Mouse (Mus musculus): ENCODE data around the gene Plekha5. TPM values are rescaled to one million over a fixed set of nuclear protein-coding genes. Genes with fewer than 3 reads are reported as not detected.
A peak's percentile ranks its signal among the peaks of the same experiment; 100 is the strongest.

The Plekha5 gene
- polyA plus RNA-seq, 1 experiment from 2014 or later: 45.0 TPM

DNA sequence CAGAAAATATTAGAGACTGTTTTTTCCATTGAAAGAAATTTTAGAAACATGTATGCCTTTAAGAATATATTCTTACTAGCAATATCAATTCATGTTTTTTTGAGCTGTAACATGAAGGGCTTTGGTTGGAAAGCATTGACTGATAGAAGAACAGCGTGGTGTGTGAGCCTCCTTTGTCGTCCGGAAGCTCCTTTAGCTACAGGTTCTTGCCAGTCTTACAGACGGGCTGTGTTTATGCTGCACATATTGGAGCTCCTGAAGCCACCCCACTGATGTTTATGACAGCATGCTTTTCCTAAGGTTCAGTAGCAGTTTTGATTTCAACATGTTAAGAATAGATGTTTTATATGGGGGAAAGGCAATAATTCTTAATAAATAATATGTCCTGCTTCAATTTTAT lies 91.7 kb downstream of the Plekha5 start:
- Histone ChIP-seq H3K9ac (ENCODE audit: low read depth, low read length) (no peak overlapping the region), H3K27me3 (replicated peaks; ENCODE audit: control insufficient read depth, insufficient read depth, low read length) (no peaks in the 10 kb centered on the region), H3K4me2 (ENCODE audit: low read depth, low read length) (no peak overlapping the region), H3K27ac (replicated peaks; ENCODE audit: low read depth, low read length) (no peak overlapping the region), H3K36me3 (ENCODE audit: control insufficient read depth, insufficient read depth, low read length) (no peaks in the 10 kb centered on the region), H3K9me3 (ENCODE audit: control insufficient read depth, low read length) (no peaks in the 10 kb centered on the region), H3K4me1 (ENCODE audit: control insufficient read depth, insufficient read depth, low read length) (peaks cover 44% of the 10 kb centered on the region), H3K4me3 (ENCODE audit: low read depth, low read length) (no peak overlapping the region)
- no peak for DNase-seq (ENCODE audit: low spot score)
- WGBS: 57% methylated on average over 4 of the region's 4 CpGs
- ATAC-seq (ENCODE audit: low read depth): no peak

DNA sequence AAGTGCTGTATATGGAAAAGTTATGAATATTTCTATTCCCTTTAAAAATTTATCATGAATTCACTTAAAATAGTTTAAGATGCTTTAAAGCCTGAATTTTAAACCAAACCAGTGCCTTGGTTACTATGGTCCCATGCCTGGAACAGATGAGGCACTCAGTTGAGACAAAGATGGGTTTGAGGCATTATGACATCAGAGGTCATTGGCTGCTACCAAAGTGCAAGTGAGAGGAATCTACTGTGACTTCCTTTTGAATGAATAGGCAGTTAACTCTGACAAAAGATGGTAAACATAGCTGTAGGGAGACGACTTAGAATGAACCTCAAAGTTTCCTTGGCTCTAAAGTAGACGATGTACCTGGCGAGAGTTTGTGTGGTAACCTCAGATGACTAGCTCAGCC lies 92.3 kb downstream of the Plekha5 start:
- DNase-seq (ENCODE audit: low spot score): no peak
- no peak overlapping the region for H3K27ac ChIP-seq (replicated peaks; ENCODE audit: low read depth, low read length)
- WGBS: 65% methylated on average over 3 of the region's 3 CpGs
- no peak overlapping the region for H3K9ac ChIP-seq (ENCODE audit: low read depth, low read length)
- no peaks in the 10 kb centered on the region for H3K36me3 ChIP-seq (ENCODE audit: control insufficient read depth, insufficient read depth, low read length)
- peaks cover 50% of the 10 kb centered on the region for H3K4me1 ChIP-seq (ENCODE audit: control insufficient read depth, insufficient read depth, low read length)
- no peaks in the 10 kb centered on the region for H3K9me3 ChIP-seq (ENCODE audit: control insufficient read depth, low read length)
- no peaks in the 10 kb centered on the region for H3K27me3 ChIP-seq (replicated peaks; ENCODE audit: control insufficient read depth, insufficient read depth, low read length)
- H3K4me2 ChIP-seq (ENCODE audit: low read depth, low read length): no peak overlapping the region
- no peak overlapping the region for H3K4me3 ChIP-seq (ENCODE audit: low read depth, low read length)
- no peak for ATAC-seq (ENCODE audit: low read depth)

GRCm38 (mm10) chr6:140517188-140517587 lies 93.3 kb downstream of the Plekha5 start:
- no peak for ATAC-seq (ENCODE audit: low read depth)
- DNase-seq (ENCODE audit: low spot score): no peak
- 76% methylated on average over 1 of the region's 1 CpGs for WGBS
- no peaks in the 10 kb centered on the region for H3K36me3 ChIP-seq (ENCODE audit: control insufficient read depth, insufficient read depth, low read length)
- no peak overlapping the region for H3K9ac ChIP-seq (ENCODE audit: low read depth, low read length)
- H3K27ac ChIP-seq (replicated peaks; ENCODE audit: low read depth, low read length): no peak overlapping the region
- no peaks in the 10 kb centered on the region for H3K9me3 ChIP-seq (ENCODE audit: control insufficient read depth, low read length)
- H3K4me3 ChIP-seq (ENCODE audit: low read depth, low read length): no peak overlapping the region
- H3K27me3 ChIP-seq (replicated peaks; ENCODE audit: control insufficient read depth, insufficient read depth, low read length): no peaks in the 10 kb centered on the region
- peaks cover 50% of the 10 kb centered on the region for H3K4me1 ChIP-seq (ENCODE audit: control insufficient read depth, insufficient read depth, low read length)
- H3K4me2 ChIP-seq (ENCODE audit: low read depth, low read length): no peak overlapping the region

- Histone ChIP-seq H3K4me2 (ENCODE audit: low read depth, low read length) (0 out of 2 replicates have a peak overlapping the region, but pooled peaks have one; percentile 29), H3K4me1 (ENCODE audit: control insufficient read depth, insufficient read depth, low read length) (peaks cover 50% of the 10 kb centered on the region), H3K4me3 (ENCODE audit: low read depth, low read length) (no peak overlapping the region), H3K9me3 (ENCODE audit: control insufficient read depth, low read length) (no peaks in the 10 kb centered on the region), H3K27ac (replicated peaks; ENCODE audit: low read depth, low read length) (peak overlapping the region; percentile 61), H3K9ac (ENCODE audit: low read depth, low read length) (peak overlapping the region; percentile 34), H3K27me3 (replicated peaks; ENCODE audit: control insufficient read depth, insufficient read depth, low read length) (no peaks in the 10 kb centered on the region), H3K36me3 (ENCODE audit: control insufficient read depth, insufficient read depth, low read length) (no peaks in the 10 kb centered on the region)
- DNase-seq (ENCODE audit: low spot score) (no peak), ATAC-seq (ENCODE audit: low read depth) (no peak)
- WGBS: 36% methylated on average over 13 of the region's 13 CpGs
These were observed 95.2 kb downstream of the Plekha5 start for GRCm38 (mm10) chr6:140519019-140519418.

DNA sequence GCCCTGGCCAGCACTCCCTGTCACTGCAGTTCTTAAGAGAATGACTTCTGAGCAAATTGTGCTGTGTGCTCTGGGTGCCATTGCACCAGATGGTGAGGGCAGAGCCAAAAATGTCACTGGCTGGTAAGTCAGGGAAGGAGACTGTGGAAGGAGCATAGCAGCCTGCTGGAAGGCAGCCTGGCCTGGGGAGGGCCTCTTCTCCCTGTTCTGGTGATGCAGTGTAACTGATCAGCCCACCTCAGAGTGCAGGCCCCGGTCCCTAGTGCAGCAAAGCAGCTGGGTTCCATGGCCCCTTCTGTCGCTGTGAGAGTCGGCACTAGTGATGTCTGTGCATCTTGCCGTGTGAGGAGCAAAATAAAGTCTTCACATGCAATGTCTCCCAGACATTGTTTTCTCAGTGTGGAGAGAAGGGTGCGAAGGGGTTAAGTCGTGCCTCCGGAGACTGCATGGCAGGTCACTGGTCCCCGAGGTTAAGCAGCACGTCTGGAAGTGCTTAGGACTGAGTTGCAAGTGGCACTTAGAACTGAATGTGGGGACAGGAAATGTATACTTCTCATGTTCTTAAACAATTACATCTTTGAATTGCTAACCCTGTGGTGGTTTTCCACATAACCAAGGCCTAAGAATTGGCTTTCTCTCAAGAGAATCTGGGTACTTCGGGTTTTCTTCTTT lies 95.8 kb downstream of the Plekha5 start:
- H3K9me3 ChIP-seq (ENCODE audit: control insufficient read depth, low read length): no peaks in the 10 kb centered on the region
- peaks cover 46% of the 10 kb centered on the region for H3K4me1 ChIP-seq (ENCODE audit: control insufficient read depth, insufficient read depth, low read length)
- H3K27me3 ChIP-seq (replicated peaks; ENCODE audit: control insufficient read depth, insufficient read depth, low read length): no peaks in the 10 kb centered on the region
- H3K4me2 ChIP-seq (ENCODE audit: low read depth, low read length): peak overlapping the region; percentile 29; the same call in 1 of the 2 replicates
- DNase-seq (ENCODE audit: low spot score): peak; percentile 67
- peak overlapping the region; percentile 61 for H3K27ac ChIP-seq (replicated peaks; ENCODE audit: low read depth, low read length)
- 0 out of 2 replicates have a peak, but pooled peaks cover under 1% of the 10 kb centered on the region for H3K36me3 ChIP-seq (ENCODE audit: control insufficient read depth, insufficient read depth, low read length)
- H3K9ac ChIP-seq (ENCODE audit: low read depth, low read length): peak overlapping the region; percentile 34
- 11% methylated on average over 10 of the region's 10 CpGs for WGBS
- no peak overlapping the region for H3K4me3 ChIP-seq (ENCODE audit: low read depth, low read length)
- ATAC-seq (ENCODE audit: low read depth): peak; percentile 74

DNA sequence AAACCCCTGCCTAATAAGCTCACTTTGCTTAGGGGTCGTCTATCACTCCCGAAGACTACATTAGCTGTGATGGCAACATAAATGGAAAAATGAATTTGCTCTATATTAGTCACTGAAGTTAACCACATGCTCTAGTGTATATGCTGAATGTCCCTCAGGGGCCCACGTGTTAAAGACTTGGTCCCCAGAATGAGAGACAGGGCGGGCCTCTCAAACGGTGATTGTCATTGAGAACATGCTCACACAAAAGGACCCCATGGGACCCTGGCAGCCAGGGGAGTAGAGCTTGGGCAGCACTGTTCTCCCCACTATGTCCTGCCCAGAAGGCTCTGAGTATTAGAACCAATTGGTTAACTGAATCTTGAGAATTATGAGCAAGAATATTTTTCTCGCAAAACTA lies 97.1 kb downstream of the Plekha5 start:
- Histone ChIP-seq H3K27me3 (replicated peaks; ENCODE audit: control insufficient read depth, insufficient read depth, low read length) (no peaks in the 10 kb centered on the region), H3K36me3 (ENCODE audit: control insufficient read depth, insufficient read depth, low read length) (0 out of 2 replicates have a peak, but pooled peaks cover 8% of the 10 kb centered on the region), H3K9ac (ENCODE audit: low read depth, low read length) (no peak overlapping the region), H3K4me2 (ENCODE audit: low read depth, low read length) (no peak overlapping the region), H3K4me3 (ENCODE audit: low read depth, low read length) (no peak overlapping the region), H3K4me1 (ENCODE audit: control insufficient read depth, insufficient read depth, low read length) (peaks cover 43% of the 10 kb centered on the region), H3K9me3 (ENCODE audit: control insufficient read depth, low read length) (no peaks in the 10 kb centered on the region), H3K27ac (replicated peaks; ENCODE audit: low read depth, low read length) (0 out of 2 replicates have a peak overlapping the region, but pooled peaks have one; percentile 70)
- no peak for ATAC-seq (ENCODE audit: low read depth)
- WGBS: 49% methylated on average over 6 of the region's 6 CpGs
- peak; percentile 61 for DNase-seq (ENCODE audit: low spot score)

- DNase-seq (ENCODE audit: low spot score) (no peak), ATAC-seq (ENCODE audit: low read depth) (no peak)
- no peak overlapping the region for H3K4me2 ChIP-seq (ENCODE audit: low read depth, low read length)
- 40% methylated on average over 5 of the region's 5 CpGs for WGBS
- H3K27ac ChIP-seq (replicated peaks; ENCODE audit: low read depth, low read length): peak overlapping the region; percentile 33
- no peaks in the 10 kb centered on the region for H3K27me3 ChIP-seq (replicated peaks; ENCODE audit: control insufficient read depth, insufficient read depth, low read length)
- H3K9me3 ChIP-seq (ENCODE audit: control insufficient read depth, low read length): no peaks in the 10 kb centered on the region
- peaks cover 37% of the 10 kb centered on the region for H3K4me1 ChIP-seq (ENCODE audit: control insufficient read depth, insufficient read depth, low read length)
- H3K4me3 ChIP-seq (ENCODE audit: low read depth, low read length): no peak overlapping the region
- H3K36me3 ChIP-seq (ENCODE audit: control insufficient read depth, insufficient read depth, low read length): peaks cover 14% of the 10 kb centered on the region; the same call in 1 of the 2 replicates
- no peak overlapping the region for H3K9ac ChIP-seq (ENCODE audit: low read depth, low read length)
These were observed 98.0 kb downstream of the Plekha5 start for GRCm38 (mm10) chr6:140521832-140522231.

GRCm38 (mm10) chr6:140523600-140523999 lies 99.7 kb downstream of the Plekha5 start:
- H3K9ac ChIP-seq (ENCODE audit: low read depth, low read length): no peak overlapping the region
- no peak overlapping the region for H3K4me3 ChIP-seq (ENCODE audit: low read depth, low read length)
- no peak for DNase-seq (ENCODE audit: low spot score)
- 80% methylated on average over 4 of the region's 4 CpGs for WGBS
- no peaks in the 10 kb centered on the region for H3K9me3 ChIP-seq (ENCODE audit: control insufficient read depth, low read length)
- H3K4me2 ChIP-seq (ENCODE audit: low read depth, low read length): no peak overlapping the region
- H3K36me3 ChIP-seq (ENCODE audit: control insufficient read depth, insufficient read depth, low read length): peaks cover 23% of the 10 kb centered on the region; the same call in 1 of the 2 replicates
- no peaks in the 10 kb centered on the region for H3K27me3 ChIP-seq (replicated peaks; ENCODE audit: control insufficient read depth, insufficient read depth, low read length)
- no peak overlapping the region for H3K27ac ChIP-seq (replicated peaks; ENCODE audit: low read depth, low read length)
- no peak for ATAC-seq (ENCODE audit: low read depth)
- peaks cover 36% of the 10 kb centered on the region for H3K4me1 ChIP-seq (ENCODE audit: control insufficient read depth, insufficient read depth, low read length)

DNA sequence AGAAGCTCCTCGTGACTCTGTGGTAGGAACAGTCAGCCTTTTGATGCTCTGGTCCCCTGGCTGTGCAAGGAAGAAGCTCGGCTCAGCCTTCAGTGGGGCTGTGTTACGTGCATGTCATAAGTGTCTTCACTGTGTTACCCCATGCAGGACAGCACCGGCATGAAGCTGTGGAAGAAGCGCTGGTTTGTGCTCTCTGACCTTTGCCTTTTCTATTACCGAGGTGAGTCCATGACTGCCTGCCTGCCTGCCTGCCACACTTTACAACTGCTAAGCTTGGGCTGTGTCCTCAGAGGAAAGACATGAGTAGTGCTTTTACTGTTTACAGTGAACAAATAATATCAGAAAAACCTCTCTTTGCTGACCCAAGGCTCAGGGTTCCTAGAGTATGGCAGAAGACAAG lies 104.6 kb downstream of the Plekha5 start:
- WGBS: 84% methylated on average over 6 of the region's 6 CpGs
- no peaks in the 10 kb centered on the region; the same call in 1 of the 2 replicates for H3K4me1 ChIP-seq (ENCODE audit: control insufficient read depth, insufficient read depth, low read length)
- H3K4me3 ChIP-seq (ENCODE audit: low read depth, low read length): no peak overlapping the region
- ATAC-seq (ENCODE audit: low read depth) (no peak), DNase-seq (ENCODE audit: low spot score) (no peak)
- 0 out of 2 replicates have a peak, but pooled peaks cover 3% of the 10 kb centered on the region for H3K9me3 ChIP-seq (ENCODE audit: control insufficient read depth, low read length)
- no peak overlapping the region for H3K9ac ChIP-seq (ENCODE audit: low read depth, low read length)
- H3K4me2 ChIP-seq (ENCODE audit: low read depth, low read length): no peak overlapping the region
- H3K36me3 ChIP-seq (ENCODE audit: control insufficient read depth, insufficient read depth, low read length): peaks cover 46% of the 10 kb centered on the region
- no peaks in the 10 kb centered on the region for H3K27me3 ChIP-seq (replicated peaks; ENCODE audit: control insufficient read depth, insufficient read depth, low read length)
- no peak overlapping the region for H3K27ac ChIP-seq (replicated peaks; ENCODE audit: low read depth, low read length)

Data from embryonic facial prominence, embryonic 14.5 days (tissue).